ENCODE assay signal across 8 mouse cellular contexts in genomic region chr7:45705873-45706281, GRCm38 (mm10). TPM values are rescaled to one million over a fixed set of nuclear protein-coding genes. Genes with fewer than 3 reads are reported as not detected.
DNase-seq lines count a peak whose midpoint lies in the region; ATAC-seq lines count a peak whose summit lies in the region.

No protein-coding gene starts in this region.

- peak; percentile 51 for DNase-seq in CD4-positive helper T cell, adult 2 months (ENCODE audit: low read depth, low spot score)
- peak; percentile 91 for DNase-seq in adrenal gland, adult 2 months
- peak; percentile 85 to 98 for DNase-seq in kidney, postnatal 25 days
- DNase-seq in urinary bladder, postnatal 4 days (ENCODE audit: low spot score in 2 of 2) = peak; percentile 77 to 83

- no peaks in the 10 kb centered on the region for H3K9me3 ChIP-seq in embryonic facial prominence, embryonic 15.5 days (replicated peaks)
- no peaks in the 10 kb centered on the region for H3K9me3 ChIP-seq in heart, embryonic 16.5 days (replicated peaks; ENCODE audit: control insufficient read depth, low read length)
- no peaks in the 10 kb centered on the region for H3K9me3 ChIP-seq in liver, embryonic 15.5 days (replicated peaks)
- no peaks in the 10 kb centered on the region for H3K9me3 ChIP-seq in neural tube, embryonic 15.5 days (replicated peaks)

- H3K36me3 ChIP-seq in embryonic facial prominence, embryonic 15.5 days = peaks cover 16% of the 10 kb centered on the region
- peaks cover 6% of the 10 kb centered on the region for H3K36me3 ChIP-seq in heart, embryonic 16.5 days (ENCODE audit: control insufficient read depth, insufficient read depth)
- peaks cover 7% of the 10 kb centered on the region for H3K36me3 ChIP-seq in liver, embryonic 15.5 days (replicated peaks)
- peaks cover 12% of the 10 kb centered on the region for H3K36me3 ChIP-seq in neural tube, embryonic 15.5 days

- H3K9ac ChIP-seq in embryonic facial prominence, embryonic 15.5 days = peak overlapping the region; percentile 68
- peak overlapping the region; percentile 91 for H3K9ac ChIP-seq in heart, embryonic 16.5 days (ENCODE audit: low read length)
- H3K9ac ChIP-seq in liver, embryonic 15.5 days = peak overlapping the region; percentile 64
- peak overlapping the region; percentile 67 for H3K9ac ChIP-seq in neural tube, embryonic 15.5 days (replicated peaks)

- peak overlapping the region; percentile 93 for H3K27ac ChIP-seq in embryonic facial prominence, embryonic 15.5 days (replicated peaks)
- peak overlapping the region; percentile 95 for H3K27ac ChIP-seq in heart, embryonic 16.5 days (ENCODE audit: low read length)
- no peak overlapping the region for H3K27ac ChIP-seq in liver, embryonic 15.5 days (replicated peaks)
- H3K27ac ChIP-seq in neural tube, embryonic 15.5 days (replicated peaks) = peak overlapping the region; percentile 88

- H3K4me3 ChIP-seq in embryonic facial prominence, embryonic 15.5 days (replicated peaks) = peak overlapping the region; percentile 54
- peak overlapping the region; percentile 76 for H3K4me3 ChIP-seq in heart, embryonic 16.5 days (ENCODE audit: low read length)
- peak overlapping the region; percentile 65 for H3K4me3 ChIP-seq in liver, embryonic 15.5 days (replicated peaks)
- H3K4me3 ChIP-seq in neural tube, embryonic 15.5 days (replicated peaks) = peak overlapping the region; percentile 52

- no peak for ATAC-seq in embryonic facial prominence, embryonic 15.5 days (ENCODE audit: insufficient number of reproducible peaks, low FRiP score, low TSS enrichment, low read depth)
- peak; percentile 20; the same call in 1 of the 2 replicates for ATAC-seq in heart, embryonic 16.5 days (replicated peaks; ENCODE audit: extremely low read depth, insufficient read depth, low FRiP score)
- no peak for ATAC-seq in liver, embryonic 15.5 days (ENCODE audit: insufficient read depth)
- no peak for ATAC-seq in neural tube, embryonic 15.5 days (ENCODE audit: low FRiP score)

- H3K4me2 ChIP-seq in embryonic facial prominence, embryonic 15.5 days (replicated peaks) = peak overlapping the region; percentile 87
- peak overlapping the region; percentile 99 for H3K4me2 ChIP-seq in heart, embryonic 16.5 days (ENCODE audit: low read depth, low read length)
- H3K4me2 ChIP-seq in liver, embryonic 15.5 days = peak overlapping the region; percentile 97
- peak overlapping the region; percentile 91 for H3K4me2 ChIP-seq in neural tube, embryonic 15.5 days

- no peaks in the 10 kb centered on the region for H3K27me3 ChIP-seq in embryonic facial prominence, embryonic 15.5 days
- H3K27me3 ChIP-seq in heart, embryonic 16.5 days (ENCODE audit: control insufficient read depth, insufficient read depth, low read length) = no peaks in the 10 kb centered on the region; the same call in 1 of the 2 replicates
- peaks cover 23% of the 10 kb centered on the region for H3K27me3 ChIP-seq in liver, embryonic 15.5 days
- H3K27me3 ChIP-seq in neural tube, embryonic 15.5 days (replicated peaks) = no peaks in the 10 kb centered on the region

- WGBS in embryonic facial prominence, embryonic 15.5 days = 3% methylated on average over 7 of the region's 7 CpGs
- WGBS in heart, embryonic 16.5 days = 2% methylated on average over 7 of the region's 7 CpGs
- 4% methylated on average over 7 of the region's 7 CpGs for WGBS in liver, embryonic 15.5 days (ENCODE audit: insufficient replicate concordance)
- WGBS in neural tube, embryonic 15.5 days = under 1% methylated on average over 7 of the region's 7 CpGs

- H3K4me1 ChIP-seq in embryonic facial prominence, embryonic 15.5 days = peaks cover 60% of the 10 kb centered on the region
- peaks cover 41% of the 10 kb centered on the region for H3K4me1 ChIP-seq in heart, embryonic 16.5 days (ENCODE audit: control insufficient read depth, insufficient read depth, low read length)
- H3K4me1 ChIP-seq in liver, embryonic 15.5 days (replicated peaks) = peaks cover 56% of the 10 kb centered on the region
- peaks cover 86% of the 10 kb centered on the region for H3K4me1 ChIP-seq in neural tube, embryonic 15.5 days

RNA-seq across cellular contexts. Expression of gene Dbp, which starts 1.0 kb away (rescaled TPM):
- 100 to 1,000 TPM in 1 of 2 experiments, 10 to 100 TPM in 1; 54.3 to 225 TPM for total RNA-seq in adrenal gland, adult 2 months (2021)
- polyA plus RNA-seq in adrenal gland, adult 2 months (2012; rRNA removed) = 569 and 796 TPM in 2 replicates
- 6.8 and 7.0 TPM in 2 replicates for polyA plus RNA-seq in embryonic facial prominence, embryonic 15.5 days (2015; fragmentation: Nextera tagmentation; extraction: Ambion mirVana)
- 3.0 and 3.6 TPM in 2 replicates for polyA plus RNA-seq in heart, embryonic 16.5 days (2015; fragmentation: Nextera tagmentation; extraction: Ambion mirVana)
- 0.46 and 0.85 TPM in 2 replicates for polyA plus RNA-seq in liver, embryonic 15.5 days (2015; fragmentation: Nextera tagmentation; extraction: Ambion mirVana)
- 3.3 and 3.9 TPM in 2 replicates for polyA plus RNA-seq in neural tube, embryonic 15.5 days (2015; fragmentation: Nextera tagmentation; extraction: Ambion mirVana)

RNA-seq across cellular contexts. Expression of gene Car11, which starts 6.2 kb away (rescaled TPM):
- total RNA-seq in adrenal gland, adult 2 months (2021) = 10 to 100 TPM; 10.9 to 18.6 TPM
- 30.0 and 38.2 TPM in 2 replicates for polyA plus RNA-seq in adrenal gland, adult 2 months (2012; rRNA removed)
- 17.2 and 17.7 TPM in 2 replicates for polyA plus RNA-seq in embryonic facial prominence, embryonic 15.5 days (2015; fragmentation: Nextera tagmentation; extraction: Ambion mirVana)
- polyA plus RNA-seq in heart, embryonic 16.5 days (2015; fragmentation: Nextera tagmentation; extraction: Ambion mirVana) = 4.2 and 5.1 TPM in 2 replicates
- 0.26 and 0.44 TPM in 2 replicates for polyA plus RNA-seq in liver, embryonic 15.5 days (2015; fragmentation: Nextera tagmentation; extraction: Ambion mirVana)
- polyA plus RNA-seq in neural tube, embryonic 15.5 days (2015; fragmentation: Nextera tagmentation; extraction: Ambion mirVana) = 57.0 and 71.4 TPM in 2 replicates

RNA-seq across cellular contexts. Expression of gene Rpl18, which starts 9.4 kb away (rescaled TPM):
- 1,000 to 10,000 TPM in 1 of 2 experiments, 100 to 1,000 TPM in 1; 972 to 1,050 TPM for total RNA-seq in adrenal gland, adult 2 months (2021)
- 1,143 and 1,258 TPM in 2 replicates for polyA plus RNA-seq in adrenal gland, adult 2 months (2012; rRNA removed)
- polyA plus RNA-seq in embryonic facial prominence, embryonic 15.5 days (2015; fragmentation: Nextera tagmentation; extraction: Ambion mirVana) = 1,062 and 1,100 TPM in 2 replicates
- 520 and 591 TPM in 2 replicates for polyA plus RNA-seq in heart, embryonic 16.5 days (2015; fragmentation: Nextera tagmentation; extraction: Ambion mirVana)
- 533 and 542 TPM in 2 replicates for polyA plus RNA-seq in liver, embryonic 15.5 days (2015; fragmentation: Nextera tagmentation; extraction: Ambion mirVana)
- 573 and 682 TPM in 2 replicates for polyA plus RNA-seq in neural tube, embryonic 15.5 days (2015; fragmentation: Nextera tagmentation; extraction: Ambion mirVana)

RNA-seq across cellular contexts. Expression of gene Sec1, which starts 11.7 kb away (rescaled TPM):
- under 1 TPM; 0.29 to 0.41 TPM for total RNA-seq in adrenal gland, adult 2 months (2021)
- 0.57 and 0.58 TPM in 2 replicates for polyA plus RNA-seq in adrenal gland, adult 2 months (2012; rRNA removed)
- 9.6 and 11.1 TPM in 2 replicates for polyA plus RNA-seq in embryonic facial prominence, embryonic 15.5 days (2015; fragmentation: Nextera tagmentation; extraction: Ambion mirVana)
- 0.33 and 0.65 TPM in 2 replicates for polyA plus RNA-seq in heart, embryonic 16.5 days (2015; fragmentation: Nextera tagmentation; extraction: Ambion mirVana)
- 0.05 and 0.06 TPM in 2 replicates for polyA plus RNA-seq in liver, embryonic 15.5 days (2015; fragmentation: Nextera tagmentation; extraction: Ambion mirVana)
- 0.47 and 0.77 TPM in 2 replicates for polyA plus RNA-seq in neural tube, embryonic 15.5 days (2015; fragmentation: Nextera tagmentation; extraction: Ambion mirVana)

RNA-seq across cellular contexts. Expression of gene Sphk2, which starts 11.9 kb away (rescaled TPM):
- 10 to 100 TPM; 38.9 to 39.5 TPM for total RNA-seq in adrenal gland, adult 2 months (2021)
- 90.9 and 92.5 TPM in 2 replicates for polyA plus RNA-seq in adrenal gland, adult 2 months (2012; rRNA removed)
- 38.4 and 43.4 TPM in 2 replicates for polyA plus RNA-seq in embryonic facial prominence, embryonic 15.5 days (2015; fragmentation: Nextera tagmentation; extraction: Ambion mirVana)
- polyA plus RNA-seq in heart, embryonic 16.5 days (2015; fragmentation: Nextera tagmentation; extraction: Ambion mirVana) = 18.9 and 19.1 TPM in 2 replicates
- polyA plus RNA-seq in liver, embryonic 15.5 days (2015; fragmentation: Nextera tagmentation; extraction: Ambion mirVana) = 10.4 and 13.3 TPM in 2 replicates
- 23.0 and 25.7 TPM in 2 replicates for polyA plus RNA-seq in neural tube, embryonic 15.5 days (2015; fragmentation: Nextera tagmentation; extraction: Ambion mirVana)

Comparison
In these comparisons a context has a peak if more than half of its experiments do, and no peak if none do; other contexts are left out.
1. RNA of gene Dbp, which starts 1.0 kb away (polyA plus RNA-seq): 569 to 796 TPM in adrenal gland, adult 2 months; 6.8 to 7.0 TPM in embryonic facial prominence, embryonic 15.5 days, 3.3 to 3.9 TPM in neural tube, embryonic 15.5 days, 3.0 to 3.6 TPM in heart, embryonic 16.5 days and 0.46 to 0.85 TPM in liver, embryonic 15.5 days; every median in the first group is over 10 times any median in the second.
2. Peak in every context shown above with its lines, with median percentiles within 50 percentile points of each other: DNase-seq, H3K4me2 ChIP-seq, H3K4me3 ChIP-seq and H3K9ac ChIP-seq.